Mouse (Mus musculus): Measurements from ENCODE around the gene Mansc4.

GRCm38 (mm10) chr6:147049239-147049805, 37.5 kb downstream of the Mansc4 start:
- no peak for TF ChIP-seq CTCF (IDR thresholded peaks at IDR 0.05; ENCODE audit: low read depth)
- no peak for TF ChIP-seq EP300 (IDR thresholded peaks at IDR 0.05; ENCODE audit: low read depth)

Measured in heart, postnatal 0 days (tissue).